Mouse (Mus musculus) mesoderm, embryonic 11.5 days (tissue): ENCODE measurements at regions not wholly inside any gene's neighbourhood (a gene's known extent, or its start where the extent isn't known, plus 50 kb on each side); places are given as distances from the start of the nearest gene placed in this dataset.
"Not testable (repeated sequence)": the region's sequence is repeated elsewhere in the genome, so short reads cannot be mapped to it uniquely, and the experiment has no call there.

Source experiments
- DNase-seq: peaks from one replicate; pipeline ENCODE4 v3.0.0-alpha.2; 2012; ENCODE audit warnings: low read depth, low spot score

GRCm38 (mm10) chr8:28371752-28372151, 924.3 kb downstream of the Poteg start:
- DNase-seq: no peak

DNA sequence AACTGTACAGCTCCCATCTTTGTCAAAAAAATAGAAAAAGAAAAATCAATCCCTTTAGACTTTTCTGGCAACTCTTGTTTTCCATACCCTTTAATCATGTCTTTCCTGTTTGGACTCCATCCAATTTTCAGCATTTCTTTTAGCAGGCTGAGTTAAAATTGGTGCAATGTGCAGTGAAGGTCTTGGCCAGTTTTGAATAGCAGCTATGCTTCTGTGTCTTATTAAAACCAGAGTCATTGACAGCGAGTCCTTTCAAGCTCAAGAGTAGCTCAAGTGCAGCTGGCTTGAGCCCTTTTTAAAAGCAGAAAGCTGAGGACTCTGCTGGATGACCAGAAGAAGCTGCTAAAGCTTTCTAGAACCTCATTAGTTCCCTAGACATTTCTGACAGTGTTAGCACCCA, 952.7 kb downstream of the Poteg start:
- no peak for DNase-seq

GRCm38 (mm10) chr8:28427544-28428135, 980.2 kb downstream of the Poteg start:
- DNase-seq: no peak

DNA sequence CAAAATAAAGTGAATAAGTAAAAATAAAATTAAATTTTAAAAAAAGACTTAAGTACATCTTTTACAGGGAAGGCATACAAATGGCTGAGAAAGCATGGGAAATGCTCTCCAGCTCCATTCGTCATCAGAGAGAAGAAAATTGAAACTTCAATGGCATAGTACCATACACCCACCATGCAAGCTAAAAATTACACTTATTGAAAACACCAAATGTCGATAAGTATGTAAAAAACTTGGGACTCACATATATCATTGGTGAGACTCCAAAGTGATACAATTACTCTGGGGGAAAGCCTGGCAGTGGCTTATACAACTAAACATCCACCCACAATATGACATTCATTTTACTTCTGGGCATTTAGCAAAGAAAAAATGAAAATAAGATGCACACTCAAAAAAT, 1025.7 kb downstream of the Poteg start:
- no peak for DNase-seq

GRCm38 (mm10) chr8:28487913-28488312, 1040.4 kb downstream of the Poteg start:
- no peak for DNase-seq

DNA sequence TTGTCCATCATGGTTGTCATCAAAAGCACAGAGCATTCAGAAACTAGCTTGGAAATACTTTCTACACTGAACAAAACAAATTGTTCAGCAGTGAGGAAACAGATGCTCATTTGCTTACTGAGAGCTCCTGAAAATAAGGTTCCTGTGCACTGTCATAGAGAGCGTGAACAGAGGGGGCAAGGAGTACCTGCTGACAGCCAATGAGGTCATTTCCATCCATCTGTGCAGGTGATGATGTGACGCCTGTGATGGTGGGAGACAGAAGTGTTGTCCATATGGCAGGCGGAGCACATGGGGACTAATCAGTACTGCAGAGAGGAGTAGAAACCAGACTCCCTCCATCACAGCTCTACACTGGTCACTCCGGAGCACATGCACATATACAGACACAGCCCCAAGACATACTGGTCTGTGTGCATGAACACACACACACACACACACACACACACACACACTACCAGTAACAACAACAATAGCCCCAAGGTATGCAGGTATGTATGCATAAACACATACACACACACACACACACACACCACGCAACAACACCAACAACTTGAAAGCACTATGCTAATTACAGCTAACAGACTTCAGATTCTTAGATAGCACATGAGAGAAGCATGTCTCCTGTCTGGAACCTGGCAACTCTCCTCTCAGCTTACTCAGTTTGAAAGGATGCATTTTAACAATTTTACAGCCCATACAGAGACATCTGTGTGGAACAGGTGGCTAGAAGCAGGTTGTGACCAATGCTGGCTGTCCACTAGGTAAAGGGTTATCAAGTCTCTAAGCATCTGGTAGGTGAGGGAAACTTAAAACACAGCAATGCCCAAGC, 1056.2 kb downstream of the Poteg start:
- no peak for DNase-seq

DNA sequence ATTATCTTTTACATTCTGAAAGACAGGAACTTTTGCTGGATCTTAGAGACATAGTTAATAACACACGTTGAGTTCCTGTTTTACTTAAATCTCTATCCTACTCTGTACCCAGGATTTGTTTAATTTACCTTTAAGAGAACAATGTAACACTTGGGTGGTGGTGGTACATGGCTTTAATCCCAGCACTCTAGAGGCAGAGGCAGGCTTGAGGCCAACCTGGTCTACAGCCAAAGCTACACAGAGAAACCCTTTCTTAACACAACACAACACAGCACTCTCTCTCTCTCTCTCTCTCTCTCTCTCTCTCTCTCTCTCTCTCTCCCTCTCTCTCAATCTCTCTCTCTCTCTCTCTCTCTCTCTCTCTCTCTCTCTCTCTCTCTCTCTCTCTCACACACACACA, 1076.0 kb downstream of the Poteg start:
- DNase-seq: not testable (repeated sequence)

DNA sequence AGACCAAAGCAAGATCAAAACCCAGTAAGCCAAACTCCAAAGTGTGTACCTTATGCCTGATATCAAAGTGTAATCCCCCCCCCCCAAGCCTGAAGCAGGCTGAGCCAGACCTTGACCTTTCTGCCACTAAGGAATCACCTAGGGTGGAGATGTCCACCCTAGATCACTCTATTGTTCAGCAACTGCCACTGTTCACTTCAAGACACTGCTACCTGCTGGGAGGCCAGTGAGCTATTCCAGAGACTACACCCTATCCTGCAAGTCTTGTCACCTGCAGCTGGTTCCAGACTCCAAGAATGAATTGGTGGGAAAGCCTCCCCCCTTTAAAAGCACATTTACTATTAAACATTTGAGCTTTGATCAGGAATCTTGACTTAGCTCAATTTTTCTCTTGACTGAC, 1099.8 kb downstream of the Poteg start:
- no peak for DNase-seq

DNA sequence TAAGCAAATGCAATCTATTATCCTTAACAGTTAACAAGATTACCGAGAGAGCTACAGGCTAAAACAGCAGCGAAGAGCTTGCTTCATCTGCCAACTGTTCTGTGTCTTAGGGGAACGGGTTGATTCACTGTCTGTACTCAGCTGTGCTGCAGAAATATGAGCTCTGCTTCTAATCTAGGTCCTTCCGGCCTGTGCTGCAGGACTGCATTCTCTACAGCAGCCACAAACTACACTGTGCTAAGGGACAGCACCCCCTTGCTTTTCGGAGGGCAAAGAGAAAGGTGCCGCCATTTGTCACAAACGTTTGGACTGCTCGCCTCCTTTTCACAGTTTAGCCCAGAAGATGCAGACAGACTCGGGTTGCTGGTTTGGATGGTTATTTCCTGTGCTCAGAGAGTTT, 1112.4 kb downstream of the Poteg start:
- DNase-seq: peak; percentile 32

GRCm38 (mm10) chr8:28579250-28579651, 1131.8 kb downstream of the Poteg start:
- no peak for DNase-seq

DNA sequence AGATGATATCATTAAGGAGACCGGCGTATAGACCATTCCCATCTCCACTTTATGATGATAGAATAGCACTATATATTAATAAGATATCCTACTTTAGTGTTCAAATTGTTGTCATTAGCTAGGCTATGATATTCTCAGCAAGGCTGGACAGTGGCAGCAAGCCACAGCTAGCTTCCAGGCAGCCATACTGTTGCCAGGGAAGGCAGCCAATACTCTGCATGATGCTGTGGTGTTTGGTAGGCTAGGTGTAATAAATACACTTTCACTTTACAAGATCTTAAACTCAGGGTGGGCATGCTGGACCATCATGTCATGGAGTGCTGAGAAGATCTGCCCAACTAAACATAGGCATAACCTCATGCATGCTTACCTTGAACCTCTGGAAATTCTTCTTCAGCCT, 1133.4 kb downstream of the Poteg start:
- no peak for DNase-seq

GRCm38 (mm10) chr8:28589999-28590398, 1142.5 kb downstream of the Poteg start:
- no peak for DNase-seq

- DNase-seq: no peak
Measured at GRCm38 (mm10) chr8:28593238-28593637, 1145.8 kb downstream of the Poteg start.

DNA sequence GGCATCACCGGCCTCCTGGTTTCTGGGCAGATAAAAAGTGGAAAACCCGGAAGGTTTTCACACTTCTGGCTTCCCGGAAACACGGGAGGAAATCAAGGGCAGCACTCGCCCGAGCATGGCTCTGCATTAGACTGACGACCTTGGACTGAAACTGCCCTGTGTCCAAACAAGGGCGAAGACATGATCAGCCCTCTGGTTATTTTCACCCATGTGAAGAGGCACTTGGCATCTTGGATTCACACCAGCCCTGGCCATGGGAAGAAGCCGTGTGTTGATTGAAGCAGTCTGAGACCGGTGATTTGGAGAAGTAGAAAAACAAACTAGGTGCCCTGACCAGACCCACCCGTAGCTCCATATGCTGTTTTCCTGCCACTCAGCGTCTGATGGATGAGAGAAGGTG, 1146.7 kb downstream of the Poteg start:
- DNase-seq: no peak

GRCm38 (mm10) chr8:28594606-28595005, 1147.1 kb downstream of the Poteg start:
- DNase-seq: no peak

DNA sequence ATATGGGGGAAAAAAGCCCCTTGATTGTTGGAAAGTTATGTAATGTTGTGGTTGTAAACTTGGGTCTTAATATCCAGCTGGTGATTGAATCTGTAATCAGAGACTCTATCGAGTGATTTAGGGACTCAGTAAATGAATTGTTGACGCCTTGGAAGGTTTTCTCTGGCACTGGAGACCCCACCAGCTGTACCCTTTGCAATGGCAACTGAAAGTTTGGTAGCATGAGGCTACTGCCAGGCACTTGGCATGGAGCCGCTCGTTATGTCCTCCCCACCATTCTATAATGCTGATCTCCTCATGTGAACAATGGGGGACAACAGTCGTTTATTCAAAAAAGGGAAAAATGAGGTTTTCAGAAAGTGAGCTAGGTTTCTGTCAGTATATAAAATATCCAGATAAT, 1148.4 kb downstream of the Poteg start:
- DNase-seq: no peak
